Mouse (Mus musculus) frontal cortex, postnatal 14 days (tissue): Measurements from ENCODE around the gene Trim16.

Experiments used
- DNase-seq, 2 experiments: peaks; one replicate each; pipeline ENCODE4 v3.0.0; 2022; ENCODE audit warnings: low spot score in 2 of 2

The Trim16 gene

DNA sequence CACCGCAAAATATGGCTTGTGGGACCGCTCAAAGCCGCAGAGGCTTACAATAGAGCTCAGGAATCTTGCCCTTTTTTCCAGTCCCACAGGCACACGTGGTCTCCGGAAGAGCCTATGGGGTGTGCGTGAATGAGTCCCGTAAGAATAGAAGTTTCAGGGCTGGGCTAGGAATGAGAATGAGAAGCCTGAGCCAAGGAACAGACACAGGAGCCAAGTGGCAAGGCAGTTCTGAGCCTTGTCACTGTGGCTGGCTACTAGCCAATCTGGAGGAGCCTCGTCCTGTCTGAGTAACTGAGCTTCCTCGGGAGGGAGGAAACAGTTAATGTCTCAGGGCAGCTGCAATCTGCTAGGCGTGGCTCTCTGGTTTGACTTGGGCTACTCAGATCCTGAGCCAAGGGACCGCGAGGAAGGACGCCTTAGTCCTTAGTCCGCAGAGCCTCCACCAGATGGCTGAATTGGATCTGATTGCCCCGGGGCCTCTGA is at the start of gene Trim16:
Gene Trim16, plus strand, starts transcription at position 173 of the 483 bp plus-strand sequence.
- peak; percentile 18 to 24 for DNase-seq

DNA sequence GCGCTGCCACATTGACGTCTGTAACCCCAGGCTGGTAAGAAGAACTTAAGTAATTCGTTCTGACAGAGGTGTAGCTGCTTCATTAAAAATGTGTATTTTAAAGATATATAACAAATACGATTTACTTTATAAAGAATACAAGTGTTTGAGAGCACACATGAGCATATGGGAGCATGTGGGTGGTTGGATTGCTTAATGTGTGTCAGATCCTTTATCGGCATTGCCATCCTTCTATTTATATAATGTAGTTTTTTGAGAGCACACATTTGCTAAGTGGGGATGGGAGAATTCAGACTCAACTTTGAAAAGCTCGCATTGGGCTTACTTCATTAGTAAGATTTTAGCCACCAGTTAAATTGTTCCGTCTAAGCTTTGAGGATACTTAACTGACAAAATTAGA is 43.5 kb upstream of the Trim16 start:
- no peak for DNase-seq

DNA sequence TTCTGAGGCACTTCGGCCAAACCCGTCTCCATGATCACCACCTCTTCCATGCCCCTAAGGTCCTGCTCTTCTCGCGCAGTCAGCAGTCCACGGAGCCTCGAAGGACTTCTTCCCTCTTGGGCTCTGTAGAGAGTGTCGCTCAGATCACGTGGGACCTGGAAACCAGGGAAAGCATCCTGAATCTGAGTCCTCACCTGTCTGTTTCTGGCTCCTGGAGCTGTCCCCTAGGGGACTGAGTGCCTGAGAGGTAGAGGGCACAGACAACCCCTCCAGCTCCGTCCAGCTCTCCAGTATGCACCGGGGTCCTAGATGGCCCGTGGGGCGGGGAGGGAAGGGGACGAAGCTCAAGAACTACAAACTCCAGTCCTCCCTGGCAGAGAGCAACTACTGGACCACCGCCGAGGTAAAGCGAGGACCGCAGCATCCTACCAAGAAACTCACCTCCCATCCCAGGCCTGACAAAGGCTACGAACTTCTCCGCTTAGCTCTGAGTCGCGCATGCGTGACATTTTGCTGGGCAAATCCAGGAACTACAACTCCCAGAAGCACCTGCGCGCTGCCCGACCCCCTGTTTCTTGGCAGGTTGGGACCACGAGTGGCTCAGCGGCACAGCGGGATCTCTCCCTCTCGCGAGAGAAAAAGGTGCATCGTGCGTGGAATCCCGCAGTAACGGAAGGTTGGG is 31.0 kb upstream of the Trim16 start, which contains the start of gene Zfp286:
Gene Zfp286, minus strand, starts transcription at position 528 of the 682 bp plus-strand sequence.
- DNase-seq: peak; percentile 88 to 91

DNA sequence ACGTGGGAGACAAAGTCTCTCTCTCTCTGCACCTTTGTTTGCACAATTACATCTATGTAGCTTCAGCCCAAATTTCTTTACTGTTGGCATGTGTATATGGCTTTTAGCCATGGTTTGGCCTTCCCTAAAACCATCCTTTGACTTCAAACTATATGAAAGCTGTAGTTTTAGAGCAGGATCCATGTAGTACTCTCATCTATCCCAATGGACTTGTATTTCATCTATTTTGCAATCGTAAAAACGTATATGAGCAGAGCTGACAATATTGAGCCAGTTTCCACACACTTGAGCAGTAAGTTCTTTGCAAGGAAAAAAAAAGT is 30.5 kb upstream of the Trim16 start:
- DNase-seq: no peak

DNA sequence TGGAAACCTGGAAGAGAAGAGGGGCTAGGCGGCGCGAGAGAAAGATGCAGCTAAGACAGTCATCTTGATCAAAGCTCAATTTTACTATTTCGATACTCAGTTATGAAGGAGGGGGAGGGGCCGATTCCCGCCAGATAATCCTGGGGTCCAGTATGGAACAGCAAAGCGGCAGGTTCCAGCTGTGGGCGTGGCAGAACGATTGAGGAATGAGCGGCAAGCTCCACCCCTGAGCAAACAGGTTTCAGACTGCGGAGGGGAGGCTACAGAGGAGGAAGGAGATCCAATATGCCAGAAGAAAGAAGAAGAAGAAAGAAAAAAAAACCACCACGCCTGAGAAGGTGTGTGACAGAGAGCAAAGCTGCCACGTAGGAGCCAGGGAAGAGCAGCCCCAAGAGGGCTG is 15.9 kb upstream of the Trim16 start:
- no peak for DNase-seq

DNA sequence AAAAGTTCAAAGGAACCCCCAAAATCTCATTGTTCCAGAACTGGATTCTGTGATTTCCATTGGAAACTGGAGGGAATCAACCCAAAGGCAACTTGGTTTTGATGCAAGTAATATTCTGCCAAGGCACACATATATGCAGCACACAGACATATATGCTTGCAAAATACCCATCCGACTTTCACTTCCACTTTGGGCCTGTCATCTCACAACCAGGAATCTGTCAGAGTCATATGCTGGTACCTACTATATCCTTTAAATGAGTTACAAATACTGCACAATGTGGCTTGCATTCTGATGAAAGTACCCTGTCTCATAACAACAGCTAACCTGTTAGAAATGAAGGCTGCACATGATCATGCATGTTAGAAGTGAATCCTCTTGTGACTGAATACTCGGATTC is 12.1 kb upstream of the Trim16 start:
- no peak for DNase-seq

DNA sequence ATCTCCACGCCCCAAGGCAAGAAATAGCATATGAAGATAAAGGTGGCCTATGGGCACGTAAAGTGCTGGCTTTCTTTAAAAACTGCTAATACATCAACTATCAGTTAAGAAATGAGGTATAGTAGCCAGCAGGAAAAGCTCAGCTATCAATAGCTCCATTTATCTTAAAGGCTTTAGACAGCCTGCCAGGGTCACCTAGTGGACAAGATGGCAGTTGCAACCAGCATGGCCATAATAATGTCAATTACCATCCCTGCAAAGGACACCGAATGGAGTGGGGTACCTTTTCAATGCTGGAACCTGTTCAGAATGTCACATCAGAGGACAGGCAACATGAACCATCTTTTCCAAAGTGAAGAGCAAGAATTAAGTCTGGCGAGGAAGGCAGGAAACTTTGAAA is 10.8 kb upstream of the Trim16 start:
- no peak for DNase-seq

DNA sequence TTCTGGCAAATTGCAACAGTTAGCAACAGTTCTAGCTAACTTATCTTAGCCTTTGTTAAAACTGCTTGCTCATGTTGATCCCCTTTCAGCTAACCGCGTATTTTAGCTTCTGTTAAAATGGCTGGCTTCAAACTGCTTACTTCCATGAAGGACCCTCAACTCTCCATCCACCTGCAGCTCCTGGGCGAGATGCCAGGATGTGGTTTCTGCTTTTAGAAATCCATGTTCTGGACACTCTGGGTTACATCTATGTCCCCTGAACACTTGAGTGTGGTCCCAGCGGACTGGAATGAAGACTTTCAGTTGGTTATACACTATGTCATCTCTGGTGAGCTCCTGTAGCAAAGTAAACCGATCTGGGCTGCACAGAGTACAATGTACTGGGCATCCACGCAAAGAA is 7.8 kb upstream of the Trim16 start:
- DNase-seq: no peak

DNA sequence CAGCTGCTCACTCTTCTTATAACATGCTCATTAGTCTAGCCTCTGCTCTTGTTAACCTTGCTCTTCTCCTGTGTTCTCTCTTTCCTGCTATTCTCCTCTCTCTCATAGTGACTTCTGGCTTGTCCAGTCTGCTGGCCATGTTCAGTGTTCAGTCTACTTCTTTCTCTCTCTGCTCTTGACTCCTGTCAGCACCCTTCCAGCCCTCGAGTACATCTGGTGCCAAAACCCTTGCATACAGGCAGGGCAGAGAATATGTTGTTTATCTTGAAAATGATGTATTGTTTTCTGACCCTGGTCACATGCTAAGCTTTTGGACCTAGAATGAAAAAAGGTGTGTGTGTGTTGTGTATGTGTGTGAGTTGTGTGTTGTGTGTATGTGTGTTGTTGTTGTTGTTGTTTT is 6.5 kb upstream of the Trim16 start:
- no peak for DNase-seq

DNA sequence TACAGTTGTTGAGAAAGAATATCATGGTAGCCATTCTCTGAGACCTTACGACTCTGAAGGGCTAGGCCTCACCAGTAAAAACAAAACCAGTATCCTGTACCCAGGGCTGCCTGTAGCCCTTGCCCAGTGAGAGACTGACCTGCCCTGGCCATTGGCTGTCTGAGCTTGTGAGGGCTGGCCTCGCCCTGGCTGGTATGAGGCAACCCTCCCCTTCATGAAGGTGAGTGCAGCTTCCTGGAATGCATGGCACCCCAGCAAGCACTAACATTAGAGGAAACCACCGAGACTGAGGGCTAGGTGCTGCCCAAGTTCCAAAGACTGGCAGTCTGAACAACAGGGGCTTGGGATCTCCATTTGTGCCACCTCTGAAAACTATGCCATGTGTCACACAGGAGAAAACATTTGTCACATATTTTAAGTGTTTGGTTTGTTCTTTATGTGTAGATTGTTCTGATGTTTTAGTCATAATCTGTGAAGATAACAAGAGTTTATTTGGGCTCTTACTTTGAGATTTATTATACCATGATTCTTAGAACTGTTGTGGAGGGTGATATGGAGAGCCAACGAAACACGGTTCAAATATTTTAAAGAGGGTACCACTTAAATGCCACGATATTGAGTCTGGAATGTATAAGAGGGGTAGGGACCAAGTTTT is 5.9 kb upstream of the Trim16 start:
- no peak for DNase-seq

DNA sequence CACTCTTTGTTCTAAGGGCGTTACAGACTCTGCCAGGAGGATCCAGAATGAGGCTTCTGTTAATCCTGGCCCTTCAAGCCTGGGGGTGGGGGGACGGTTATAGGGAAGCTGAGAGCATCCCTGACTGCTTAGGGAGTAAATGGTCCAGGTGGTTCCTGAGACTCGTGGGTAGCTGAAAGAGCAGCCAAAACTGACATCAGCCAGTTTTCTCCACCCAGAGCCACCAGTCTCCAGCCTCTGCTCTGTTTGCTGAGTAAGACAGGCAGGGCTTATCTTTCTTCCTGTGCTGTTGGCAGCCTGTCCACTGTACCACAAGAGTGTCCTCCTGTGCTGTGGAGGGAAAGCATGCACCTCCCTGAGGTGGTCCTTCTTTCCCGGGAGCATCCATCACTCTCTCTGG is 5.4 kb upstream of the Trim16 start:
- DNase-seq: no peak

DNA sequence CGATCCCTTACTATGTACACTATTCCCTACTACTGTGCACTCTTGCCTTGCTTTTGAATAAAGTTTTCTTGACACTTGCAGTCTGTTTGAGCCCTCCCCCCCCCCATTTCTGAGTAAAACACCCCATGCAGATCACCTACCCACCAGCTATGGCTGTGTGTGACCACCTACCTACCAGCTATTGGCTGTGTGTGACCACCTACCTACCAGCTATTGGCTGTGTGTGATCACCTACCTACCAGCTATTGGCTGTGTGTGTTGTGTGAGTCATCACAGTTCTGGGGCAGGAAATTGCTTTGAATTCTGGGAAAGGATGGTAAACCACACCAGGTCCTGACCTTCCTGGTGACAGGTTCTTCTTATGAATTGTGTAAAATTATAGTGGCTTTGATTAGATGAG is 4.6 kb upstream of the Trim16 start:
- DNase-seq: no peak

DNA sequence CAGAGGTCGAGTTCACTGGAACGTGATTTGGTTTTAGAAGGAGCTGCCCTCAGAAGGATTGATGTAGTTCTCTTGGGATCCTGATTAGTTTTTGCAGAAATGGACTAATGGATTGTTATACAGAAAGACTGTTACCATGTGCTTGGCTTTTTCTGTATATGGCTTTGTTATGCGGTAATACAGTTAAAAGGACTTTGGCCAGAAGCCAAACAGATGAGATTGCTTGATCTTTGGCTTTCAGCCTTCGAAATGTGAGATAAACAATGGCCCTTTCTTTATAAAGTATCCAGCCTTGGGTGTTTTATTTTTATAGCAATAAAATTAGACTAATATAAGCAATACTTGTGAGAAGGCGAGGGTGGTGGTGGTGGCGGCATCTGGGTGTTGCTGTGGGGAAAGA is 3.4 kb upstream of the Trim16 start:
- no peak for DNase-seq

DNA sequence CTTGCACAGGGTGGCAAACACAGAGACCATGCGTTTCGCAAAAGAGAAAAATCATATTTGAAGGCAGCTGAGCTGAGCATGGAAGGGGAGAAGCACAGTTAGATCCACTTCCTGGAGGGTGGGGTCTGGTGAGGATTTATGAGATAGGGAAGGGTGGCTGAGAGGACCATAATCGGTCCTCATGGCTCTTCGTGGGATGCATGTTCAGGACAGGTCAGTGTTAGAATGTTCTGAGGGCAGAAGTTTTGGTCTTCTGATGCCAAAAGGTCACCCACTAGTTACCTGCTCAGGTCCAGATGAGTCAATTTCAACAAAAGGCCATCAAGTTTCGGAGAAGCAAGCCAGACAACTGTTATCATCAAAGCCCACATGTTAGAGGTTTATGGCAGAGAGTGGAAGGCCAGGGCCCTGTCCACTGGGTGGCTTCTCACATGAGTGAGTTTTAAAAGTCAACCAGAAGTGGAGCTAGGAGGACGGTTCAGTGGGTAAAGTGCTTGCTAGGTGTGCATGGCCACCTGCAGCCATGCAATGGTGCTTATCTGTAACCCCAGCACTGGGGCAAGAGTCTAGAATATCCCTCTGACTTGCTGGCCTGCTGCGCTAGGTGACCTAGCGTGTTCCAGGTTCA is 858 bp upstream of the Trim16 start:
- no peak for DNase-seq

DNA sequence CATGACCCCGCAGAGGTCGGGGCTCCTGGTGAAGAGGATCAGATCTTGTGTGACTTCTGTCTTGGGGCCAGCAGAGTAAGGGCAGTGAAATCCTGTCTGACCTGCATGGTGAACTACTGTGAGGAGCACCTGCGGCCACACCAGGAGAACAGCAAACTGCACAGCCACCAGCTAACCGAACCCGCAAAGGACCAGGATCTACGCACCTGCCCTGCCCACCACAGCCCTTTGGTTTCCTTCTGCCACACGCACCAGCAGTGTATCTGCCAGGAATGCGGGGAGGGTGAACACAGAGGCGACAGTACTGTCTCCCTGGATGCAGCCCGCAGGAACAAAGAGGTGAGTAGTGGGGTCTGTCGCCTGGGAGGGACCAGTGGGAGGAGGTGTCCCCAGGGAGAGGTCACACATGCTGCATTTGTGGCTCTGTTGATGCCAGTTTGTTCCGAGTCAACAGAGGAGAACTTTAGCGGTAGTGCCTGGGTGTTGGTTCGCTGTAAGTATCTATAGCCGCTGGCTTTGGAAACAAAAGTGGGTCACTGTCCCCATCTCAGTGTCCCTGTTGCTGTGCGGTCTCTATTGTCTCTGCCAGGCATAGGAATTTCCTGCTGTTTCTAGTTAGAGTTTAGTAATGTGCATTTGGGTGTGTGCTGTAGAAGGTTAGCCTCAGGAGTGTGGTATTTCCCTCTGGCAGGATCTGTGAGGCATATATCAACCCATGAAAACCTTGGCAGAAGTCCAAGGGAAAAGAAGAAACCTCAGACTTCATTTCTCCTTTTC is 818 bp downstream of the Trim16 start:
- no peak for DNase-seq

DNA sequence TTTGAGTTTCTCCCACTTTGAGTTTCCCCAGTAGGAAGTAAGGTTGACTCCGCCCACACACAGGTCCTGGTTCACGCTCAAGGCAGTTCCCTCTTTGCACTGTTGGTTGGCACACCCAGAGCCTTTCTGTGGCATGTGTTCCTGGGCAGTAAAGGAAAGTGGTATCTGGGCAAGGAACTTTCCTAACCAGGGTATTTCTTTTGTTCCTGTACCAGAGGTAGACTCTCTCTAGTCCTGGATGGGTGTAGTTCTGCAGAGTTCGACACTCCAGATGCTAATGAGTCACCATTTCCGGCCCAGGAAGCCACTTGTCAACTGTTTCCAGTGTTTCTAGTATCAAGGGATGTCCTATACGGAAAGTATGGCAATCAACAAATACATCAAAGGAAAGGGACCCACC is 1.9 kb downstream of the Trim16 start:
- DNase-seq: no peak

DNA sequence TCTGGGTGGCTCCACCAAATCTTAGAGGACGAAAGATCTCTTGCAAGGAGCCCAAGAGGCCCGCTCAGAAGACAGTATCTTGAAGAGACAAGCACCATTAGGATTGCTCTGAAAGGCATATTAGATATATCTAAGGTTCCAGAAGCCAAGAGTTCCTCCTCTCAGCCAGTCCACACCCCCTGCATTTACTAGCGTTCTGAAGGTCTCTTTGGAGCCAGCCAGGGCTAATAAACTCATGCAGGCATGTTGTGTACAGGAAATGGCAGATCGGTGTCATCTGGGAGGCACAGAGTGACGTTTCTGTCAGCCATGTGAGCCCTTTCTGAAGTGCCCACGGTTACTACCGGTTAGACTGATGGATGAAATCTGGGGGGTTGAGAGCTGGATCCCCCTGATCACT is 4.2 kb downstream of the Trim16 start:
- DNase-seq: no peak

DNA sequence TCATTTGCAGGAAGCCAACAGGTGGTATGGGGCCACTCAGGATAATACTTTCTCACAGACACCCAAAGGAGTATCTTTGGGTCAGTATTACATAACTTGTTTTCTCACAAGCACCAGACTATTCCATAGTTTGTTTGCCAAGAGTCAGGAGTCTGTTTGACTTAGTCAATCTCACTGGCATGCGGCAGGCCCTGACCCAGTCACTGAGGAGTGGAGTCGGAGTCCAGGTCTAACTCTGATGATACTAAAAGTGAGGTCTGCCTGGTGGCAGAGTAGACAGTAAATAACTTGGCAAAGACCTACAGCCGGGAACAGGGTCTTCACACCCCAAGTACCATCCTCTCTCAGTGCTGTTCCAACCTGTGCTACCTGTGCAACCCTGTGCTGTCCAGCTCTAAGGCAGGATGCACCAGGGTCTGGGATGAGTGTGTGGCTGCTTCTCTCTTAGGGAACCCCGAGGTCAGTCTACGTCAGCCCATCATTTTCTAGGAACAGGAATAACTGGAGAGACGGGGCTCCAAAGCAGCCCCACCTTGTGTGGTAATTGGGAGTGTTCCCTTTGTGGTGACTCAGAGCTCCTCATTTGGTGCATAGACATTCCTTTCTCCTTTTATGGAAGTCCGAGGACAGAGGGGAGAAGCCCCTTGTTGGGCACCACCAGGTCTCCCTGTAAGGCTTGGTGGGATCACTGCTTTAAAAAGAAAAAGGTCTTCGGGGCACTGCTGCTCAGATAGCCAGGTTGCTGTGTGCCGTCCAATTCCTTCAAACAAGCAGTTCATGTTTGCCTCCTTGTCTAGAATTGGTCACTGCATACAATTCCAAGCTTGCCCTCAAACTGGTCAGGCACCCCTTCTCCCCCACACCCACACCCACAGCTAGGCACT is 5.4 kb downstream of the Trim16 start:
- no peak for DNase-seq

DNA sequence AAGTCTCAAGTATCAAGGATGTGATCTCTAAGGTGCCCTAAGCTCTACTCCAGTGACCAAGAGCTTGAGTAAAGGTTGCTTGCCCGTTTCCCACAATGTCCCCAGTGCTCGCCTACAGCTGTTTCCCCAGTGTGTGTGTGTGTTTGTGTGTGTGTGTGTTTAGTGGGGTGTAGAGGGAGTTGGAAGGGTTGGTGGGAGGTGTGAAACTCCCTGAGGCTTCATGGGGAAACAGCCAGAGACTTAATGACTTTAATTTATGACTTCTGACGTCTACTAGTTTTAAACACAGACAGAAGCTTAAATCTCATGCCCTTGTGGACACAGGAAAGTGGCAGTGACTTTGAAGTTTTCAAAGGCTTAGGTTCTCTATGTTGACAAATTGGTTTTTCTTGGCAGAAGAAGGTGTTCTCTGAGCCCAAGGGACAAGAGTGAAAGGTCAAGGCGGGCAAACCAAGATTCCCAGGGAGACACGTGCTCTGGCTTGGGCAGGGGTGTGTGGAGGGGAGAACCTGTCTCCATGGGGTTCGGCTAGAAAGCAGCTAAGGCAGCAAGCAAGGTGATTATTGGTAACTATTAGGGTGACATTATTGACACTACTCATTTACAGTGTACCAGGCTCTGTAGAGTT is 6.2 kb downstream of the Trim16 start:
- no peak for DNase-seq

DNA sequence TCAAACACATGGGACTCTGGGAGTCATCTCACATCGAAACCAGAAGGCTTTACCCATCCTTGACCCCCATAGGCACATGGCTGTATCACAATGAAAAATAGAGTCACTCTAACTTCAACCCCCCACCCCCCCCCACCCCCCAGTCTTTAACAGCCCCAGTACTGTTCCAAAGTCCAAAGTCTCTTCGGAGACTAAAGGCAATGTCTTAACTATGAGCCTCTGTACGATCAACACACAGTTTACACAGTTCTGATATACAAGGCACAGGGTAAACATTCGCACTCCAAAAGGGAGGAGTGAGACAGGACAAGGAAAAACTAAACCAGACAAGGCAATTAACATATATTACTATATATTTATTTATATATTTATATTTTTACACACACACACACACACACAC is 7.1 kb downstream of the Trim16 start:
- DNase-seq: no peak

DNA sequence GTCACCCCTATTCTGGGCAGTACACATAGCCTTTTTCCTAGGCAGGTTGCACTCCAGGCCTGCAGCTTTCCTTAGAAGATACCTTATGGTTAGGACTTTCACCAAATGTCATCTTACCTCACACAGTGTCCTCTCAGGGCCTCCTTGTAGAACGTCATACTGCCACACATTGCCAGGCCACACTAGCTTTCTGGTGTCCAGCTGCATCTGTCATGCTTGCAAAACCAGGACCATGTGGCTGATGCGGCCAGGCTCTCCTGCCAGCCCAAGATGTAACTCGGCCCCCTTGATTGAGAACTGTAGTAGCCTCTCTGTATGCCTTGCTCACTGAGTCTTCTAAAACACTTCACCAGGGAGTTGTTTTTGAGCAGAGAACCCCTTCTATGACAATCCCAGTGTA is 7.9 kb downstream of the Trim16 start:
- DNase-seq: no peak
